Mouse (Mus musculus) stomach, postnatal 0 days (tissue): ENCODE measurements around the gene Fam120b. TPM values are rescaled to one million over a fixed set of nuclear protein-coding genes. Genes with fewer than 3 reads are reported as not detected.
A peak's percentile ranks its signal among the peaks of the same experiment; 100 is the strongest.

Source experiments
- ATAC-seq: fragments of 200-750 bp; cut with Nextera tagmentation; 2 replicates; pipeline ENCODE4 v1.8.0; 2017; ENCODE audit not compliant: low FRiP score, low TSS enrichment
- DNase-seq: peaks from one replicate; pipeline ENCODE4 v3.0.0-alpha.2; 2016; ENCODE audit warnings: low spot score
- H3K27ac ChIP-seq: fragments of 300-500 bp; sonication (generic); replicated peaks from 2 replicates; pipeline ENCODE4 v1.5.1; 2014; ENCODE audit warnings: mild to moderate bottlenecking, control low read depth
- H3K27me3 ChIP-seq: fragments of 300-500 bp; sonication (generic); 2 replicates; pipeline ENCODE4 v1.6.1; 2014; ENCODE audit warnings: low read length; ENCODE audit not compliant: control insufficient read depth, insufficient read depth
- H3K36me3 ChIP-seq: fragments of 300-500 bp; sonication (generic); 2 replicates; pipeline ENCODE4 v1.6.1; 2014; ENCODE audit warnings: low read length, mixed read lengths; ENCODE audit not compliant: control insufficient read depth, insufficient read depth
- H3K4me1 ChIP-seq: fragments of 300-500 bp; sonication (generic); replicated peaks from 2 replicates; pipeline ENCODE4 v1.6.1; 2014; ENCODE audit warnings: antibody characterized with exemption; ENCODE audit not compliant: control insufficient read depth, insufficient read depth
- H3K4me2 ChIP-seq: fragments of 300-500 bp; sonication (generic); replicated peaks from 2 replicates; pipeline ENCODE4 v1.6.1; 2014; ENCODE audit warnings: low read depth, mild to moderate bottlenecking, control low read depth, moderate library complexity
- H3K4me3 ChIP-seq: fragments of 300-500 bp; sonication (generic); 2 replicates; pipeline ENCODE4 v1.5.1; 2014; ENCODE audit warnings: low read depth, low read length, control low read depth
- H3K9ac ChIP-seq: fragments of 300-500 bp; sonication (generic); 2 replicates; pipeline ENCODE4 v1.6.1; 2014; ENCODE audit warnings: mild to moderate bottlenecking, low read length, control low read depth, mixed read lengths
- H3K9me3 ChIP-seq: fragments of 300-500 bp; sonication (generic); 2 replicates; pipeline ENCODE4 v1.6.1; 2016; ENCODE audit warnings: low read length; ENCODE audit not compliant: control insufficient read depth
- CTCF ChIP-seq: IDR thresholded peaks from 2 replicates; pipeline ENCODE4 v1.5.1; 2016; ENCODE audit warnings: antibody characterized with exemption, low read depth, mild to moderate bottlenecking, moderate library complexity
- EP300 ChIP-seq: optimal IDR thresholded peaks from 2 replicates; pipeline ENCODE3; 2016; ENCODE audit warnings: antibody characterized with exemption
- WGBS: fragments of 180-500 bp; shearing (Covaris S2); extraction: QIAGEN DNeasy Blood & Tissue Kit; methylation state at CpG from one replicate; pipeline ENCODE4 v1.1.7; 2014; 5-methylcytosine and 5-hydroxymethylcytosine counted together
- polyA plus RNA-seq: library from polyadenylated mRNA; unstranded; fragments of >200 nt; fragmentation: Nextera tagmentation; extraction: Ambion mirVana; gene quantifications from 2 replicates; pipeline ENCODE4 v1.2.1, GENCODE M21; 2015

The Fam120b gene
- polyA plus RNA-seq, 1 experiment from 2014 or later = 10.0 TPM

- no peaks in the 10 kb centered on the region for H3K4me1 ChIP-seq
- no peak for TF ChIP-seq EP300
- no peak for TF ChIP-seq CTCF
- H3K4me2 ChIP-seq = no peak overlapping the region
- DNase-seq = no peak
- no peaks in the 10 kb centered on the region for H3K36me3 ChIP-seq
- no peak overlapping the region for H3K9ac ChIP-seq
- no peak overlapping the region for H3K27ac ChIP-seq
- H3K9me3 ChIP-seq = no peaks in the 10 kb centered on the region
- no peaks in the 10 kb centered on the region for H3K27me3 ChIP-seq
- 93% methylated on average over 6 of the region's 6 CpGs for WGBS
- no peak overlapping the region for H3K4me3 ChIP-seq
- ATAC-seq = no peak
These were observed 66.0 kb downstream of the Fam120b start for GRCm38 (mm10) chr17:15461921-15462495.

- TF ChIP-seq CTCF = peak; percentile 95
- TF ChIP-seq EP300 = no peak
These were observed 71.7 kb downstream of the Fam120b start for GRCm38 (mm10) chr17:15467669-15468068.

GRCm38 (mm10) chr17:15472671-15473070 lies 76.7 kb downstream of the Fam120b start:
- DNase-seq = no peak
- ATAC-seq = no peak
- Histone ChIP-seq H3K27me3 (no peaks in the 10 kb centered on the region), H3K9ac (no peak overlapping the region), H3K4me3 (no peak overlapping the region), H3K27ac (no peak overlapping the region), H3K9me3 (no peaks in the 10 kb centered on the region), H3K4me2 (no peak overlapping the region), H3K36me3 (peaks cover 29% of the 10 kb centered on the region), H3K4me1 (no peaks in the 10 kb centered on the region)
- 87% methylated on average over 4 of the region's 4 CpGs for WGBS
- no peak for TF ChIP-seq EP300
- peak; percentile 47 for TF ChIP-seq CTCF

More at GRCm38 (mm10) chr17:15467669-15468068, 71.7 kb downstream of the Fam120b start:
- H3K27me3 ChIP-seq = no peaks in the 10 kb centered on the region
- H3K27ac ChIP-seq = no peak overlapping the region
- no peaks in the 10 kb centered on the region for H3K4me1 ChIP-seq
- H3K4me2 ChIP-seq = no peak overlapping the region
- 21% methylated on average over 5 of the region's 5 CpGs for WGBS
- ATAC-seq = peak; percentile 67
- no peak overlapping the region for H3K4me3 ChIP-seq
- DNase-seq = peak; percentile 80
- no peak overlapping the region for H3K9ac ChIP-seq
- no peaks in the 10 kb centered on the region for H3K9me3 ChIP-seq
- H3K36me3 ChIP-seq = no peaks in the 10 kb centered on the region

Other genes starting within 250 kb of the Fam120b start
- gene Dll1, start 19.3 kb upstream of the Fam120b start, polyA plus RNA-seq = 3.5 and 4.4 TPM in 2 replicates
- gene Psmb1, start 103.5 kb downstream of the Fam120b start, polyA plus RNA-seq = 221 and 222 TPM in 2 replicates
- gene Tbp, start 103.7 kb downstream of the Fam120b start, polyA plus RNA-seq = 19.0 and 20.5 TPM in 2 replicates
- 36.3 and 36.8 TPM in 2 replicates for gene Pdcd2, start 131.1 kb downstream of the Fam120b start, polyA plus RNA-seq
- 1.6 and 2.2 TPM in 2 replicates for gene Prdm9, start 168.2 kb downstream of the Fam120b start, polyA plus RNA-seq